Mouse (Mus musculus) CH12.LX (cell line): ENCODE measurements around the gene Pdcd1lg2.

Source experiments
- CTCF ChIP-seq, 2 experiments: IDR thresholded peaks in 1 of 2; conservative IDR thresholded peaks in 1 of 2; 2 replicates each; pipeline ENCODE4 v1.5.1; 2011 to 2012; ENCODE audit warnings: low read depth in 2 of 2, low read length in 2 of 2, improper control_type of control experiment in 1 of 2, inconsistent platforms in 1 of 2, mild to moderate bottlenecking in 1 of 2, moderate library complexity in 1 of 2
- EP300 ChIP-seq: IDR thresholded peaks from 2 replicates; pipeline ENCODE4 v1.6.1; 2011; ENCODE audit warnings: low read length, improper control_type of control experiment
- GABPA ChIP-seq: IDR thresholded peaks from 2 replicates; pipeline ENCODE4 v1.6.1; 2012; ENCODE audit warnings: low read depth, low read length, improper control_type of control experiment, inconsistent platforms; ENCODE audit not compliant: insufficient replicate concordance
- JUN ChIP-seq: IDR thresholded peaks from 2 replicates; pipeline ENCODE4 v1.6.1; 2011; ENCODE audit warnings: low read depth, mild to moderate bottlenecking, low read length, improper control_type of control experiment, moderate library complexity; ENCODE audit not compliant: insufficient read depth
- MAFK ChIP-seq: IDR thresholded peaks from 2 replicates; pipeline ENCODE4 v1.6.1; 2011; ENCODE audit warnings: low read length, improper control_type of control experiment; ENCODE audit not compliant: insufficient replicate concordance
- MAZ ChIP-seq: IDR thresholded peaks from 2 replicates; pipeline ENCODE4 v1.6.1; 2012; ENCODE audit warnings: low read depth, mild to moderate bottlenecking, inconsistent platforms, low read length, improper control_type of control experiment, moderate library complexity
- NRF1 ChIP-seq: IDR thresholded peaks from 2 replicates; pipeline ENCODE4 v1.6.1; 2014; ENCODE audit warnings: low read depth, mild to moderate bottlenecking, inconsistent platforms, low read length, improper control_type of control experiment, moderate library complexity
- POLR2A ChIP-seq: IDR thresholded peaks from 2 replicates; pipeline ENCODE4 v1.6.1; 2011; ENCODE audit warnings: low read depth, mild to moderate bottlenecking, improper control_type of control experiment, low read length
- POLR2AphosphoS2 ChIP-seq: IDR thresholded peaks from 2 replicates; pipeline ENCODE4 v1.6.1; 2011; ENCODE audit warnings: low read depth, low read length, improper control_type of control experiment
- USF1 ChIP-seq: IDR thresholded peaks from 2 replicates; pipeline ENCODE4 v1.6.1; 2014; ENCODE audit warnings: low read depth, mild to moderate bottlenecking, inconsistent platforms, low read length, improper control_type of control experiment
- ZC3H11A ChIP-seq: IDR thresholded peaks from 2 replicates; pipeline ENCODE4 v1.6.1; 2012; ENCODE audit warnings: low read depth, mild to moderate bottlenecking, inconsistent platforms, low read length, improper control_type of control experiment
- ZMIZ1 ChIP-seq: IDR thresholded peaks from 2 replicates; pipeline ENCODE4 v1.6.1; 2012; ENCODE audit warnings: low read depth, mild to moderate bottlenecking, inconsistent platforms, low read length, improper control_type of control experiment

DNA sequence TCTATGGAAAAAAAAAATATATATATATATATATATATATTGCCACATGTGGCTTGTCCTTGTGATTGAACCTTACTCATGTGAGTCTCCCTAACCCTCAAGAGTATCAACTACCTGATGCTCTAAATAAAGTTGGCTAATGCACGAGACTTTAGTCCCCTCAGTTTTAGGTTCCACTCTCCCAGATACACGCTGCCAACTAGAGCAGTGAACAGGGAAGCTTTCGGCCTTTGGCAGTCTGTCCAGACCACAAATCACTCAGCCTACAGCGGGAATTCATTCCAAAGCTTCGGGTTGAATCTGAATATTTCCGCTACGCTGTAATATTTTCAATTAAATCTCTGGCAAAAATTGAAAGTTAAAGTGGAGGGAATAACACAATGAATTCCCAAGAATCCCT is 107.7 kb downstream of the Pdcd1lg2 start:
- no peak for TF ChIP-seq ZC3H11A
- no peak for TF ChIP-seq POLR2A
- TF ChIP-seq NRF1 = no peak
- no peak for TF ChIP-seq MAFK
- TF ChIP-seq CTCF (conservative IDR thresholded peaks at IDR 0.05 in 1 of 2, IDR thresholded peaks at IDR 0.05 in 1 of 2; ENCODE audit: low read depth in 2 of 2, low read length in 2 of 2) = no peak
- TF ChIP-seq ZMIZ1 = no peak
- no peak for TF ChIP-seq JUN
- TF ChIP-seq POLR2AphosphoS2 = no peak
- no peak for TF ChIP-seq EP300
- no peak for TF ChIP-seq GABPA
- no peak for TF ChIP-seq MAZ
- TF ChIP-seq USF1 = no peak
